Mouse (Mus musculus): ENCODE data around the gene Shroom3.

The Shroom3 gene

DNA sequence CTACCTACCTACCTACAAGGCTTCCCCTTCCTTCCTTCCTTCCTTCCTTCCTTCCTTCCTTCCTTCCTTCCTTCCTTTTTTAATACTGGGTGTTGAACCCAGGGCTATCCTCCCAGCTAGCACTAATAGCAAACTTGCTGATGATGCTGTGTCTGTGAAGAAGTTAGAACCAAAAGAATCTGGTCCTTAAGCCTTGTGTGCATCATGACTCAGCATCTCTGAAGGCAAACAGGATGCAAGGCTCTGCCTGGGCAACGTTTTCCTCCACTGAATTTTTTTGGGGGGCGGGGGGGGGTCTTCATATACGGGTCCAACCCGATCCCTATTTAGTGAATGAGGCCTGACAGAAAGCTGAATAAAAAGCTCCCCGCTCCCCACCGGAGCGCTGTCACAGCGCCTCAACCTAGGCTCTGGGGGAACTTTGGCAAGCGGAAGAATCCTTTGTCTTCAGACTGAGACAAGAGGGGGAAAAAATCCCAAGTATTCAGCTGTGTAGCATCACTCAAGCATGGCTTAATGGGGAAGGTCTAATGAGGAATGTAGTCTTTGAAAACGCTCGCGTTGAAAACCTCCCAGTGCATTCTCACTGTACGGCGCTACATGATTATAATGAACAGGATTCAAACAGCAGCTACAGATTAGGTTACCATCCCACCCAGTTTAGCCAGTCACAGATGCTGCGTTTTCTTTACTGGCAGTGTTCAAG is 15.0 kb downstream of the Shroom3 start:
- peak in 1 of 2 experiments; percentile 26 for DNase-seq (ENCODE audit: low spot score in 2 of 2)

DNA sequence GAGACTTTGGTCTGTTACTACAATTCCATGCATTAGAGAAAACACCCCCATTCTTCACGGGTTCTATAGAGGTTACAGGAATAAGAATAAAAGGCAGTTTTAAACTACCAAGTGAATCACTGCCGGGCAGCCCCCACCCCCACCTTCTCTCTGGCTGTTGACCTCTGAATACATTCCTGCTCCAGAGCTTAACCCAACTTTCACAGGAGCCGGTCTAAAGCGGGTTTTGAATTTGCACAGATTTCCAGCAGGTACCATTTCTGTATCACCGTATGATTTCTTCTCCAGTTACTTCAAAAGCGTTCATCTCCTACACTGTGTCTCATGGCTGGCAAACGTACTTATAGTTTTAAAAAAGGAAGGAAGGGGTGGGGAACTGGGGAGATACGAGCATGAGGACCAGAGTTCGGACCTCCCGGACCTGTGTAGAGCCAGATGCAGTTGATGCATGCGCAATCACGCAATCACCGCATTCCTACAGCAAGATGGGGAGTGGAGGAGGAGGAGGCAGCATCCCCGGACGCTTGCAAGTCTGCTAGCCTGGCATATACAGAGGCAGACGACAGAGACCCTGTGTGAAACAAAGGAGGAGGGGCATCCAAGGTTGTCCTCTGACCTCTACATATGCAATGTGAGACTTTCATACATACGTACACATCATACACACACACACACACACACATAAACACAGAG is 15.7 kb downstream of the Shroom3 start:
- peak in 1 of 2 experiments; percentile 31 for DNase-seq (ENCODE audit: low spot score in 2 of 2)

DNA sequence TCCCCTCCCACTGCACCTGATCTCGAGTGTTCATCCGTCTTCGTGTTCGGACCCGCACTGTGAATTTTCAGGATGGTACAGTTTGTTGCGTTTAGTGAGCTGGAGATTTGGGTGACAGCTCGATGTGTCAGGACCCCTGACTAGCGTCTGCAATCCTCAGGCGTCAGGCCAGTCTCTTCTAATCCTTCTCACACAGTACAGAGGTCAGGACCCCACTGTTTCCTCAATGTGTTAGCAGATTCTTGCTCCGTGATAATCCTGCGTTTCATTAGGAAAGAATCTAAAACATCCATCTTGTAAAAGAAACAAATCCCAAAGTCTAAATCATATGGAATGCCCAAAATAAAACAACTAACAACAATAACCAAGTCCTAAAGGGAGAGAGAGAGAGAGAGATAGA is 18.5 kb downstream of the Shroom3 start:
- DNase-seq (ENCODE audit: low spot score in 2 of 2), result no peak

DNA sequence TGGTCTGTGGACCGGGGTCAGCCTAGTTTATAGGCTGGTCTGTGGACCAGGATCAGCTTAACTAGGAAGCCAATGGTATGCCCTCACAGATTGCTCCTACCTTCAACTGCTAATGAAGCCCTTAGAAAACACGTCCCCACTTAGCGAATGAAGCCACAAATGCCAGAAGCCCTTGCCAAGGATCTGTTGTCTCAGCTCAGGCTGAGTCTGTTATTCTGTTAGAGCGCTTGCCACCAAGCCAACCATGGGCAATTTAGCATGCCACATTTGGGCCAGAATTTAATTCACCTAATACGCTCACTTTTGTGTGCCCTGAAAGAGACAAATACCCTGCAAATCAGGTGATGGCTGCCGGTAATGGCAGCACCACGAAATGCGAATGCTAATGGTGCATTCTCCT is 20.4 kb downstream of the Shroom3 start:
- no peak for DNase-seq (ENCODE audit: low spot score in 2 of 2)

DNA sequence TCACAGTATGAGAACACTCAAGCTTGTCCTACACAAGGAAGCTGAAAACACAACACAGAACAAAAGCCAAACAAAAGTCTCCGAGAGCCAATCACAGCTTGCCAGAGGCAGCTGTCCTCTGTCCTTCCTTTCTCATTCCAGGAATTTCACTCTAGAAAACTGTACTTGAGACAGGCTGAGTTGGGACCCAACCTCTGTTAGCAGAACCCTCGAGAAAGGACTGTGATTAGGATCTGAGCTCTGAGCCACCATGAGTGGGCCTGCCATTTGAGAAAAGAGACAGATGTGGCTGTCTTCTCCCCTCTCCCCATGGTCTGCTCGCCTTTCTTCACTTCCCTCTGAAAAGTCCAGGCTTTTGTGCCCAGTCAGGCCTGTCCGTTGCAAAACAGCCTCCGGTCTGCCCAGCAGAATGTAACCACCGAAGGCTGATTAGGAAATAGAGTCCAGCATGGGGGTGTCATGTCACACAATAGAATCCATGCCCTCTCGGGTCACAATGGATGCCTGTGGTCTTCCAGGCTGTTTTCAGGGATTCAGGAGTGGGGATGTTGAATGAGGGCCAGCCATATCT is 24.8 kb downstream of the Shroom3 start:
- no peak for DNase-seq (ENCODE audit: low spot score in 2 of 2)

DNA sequence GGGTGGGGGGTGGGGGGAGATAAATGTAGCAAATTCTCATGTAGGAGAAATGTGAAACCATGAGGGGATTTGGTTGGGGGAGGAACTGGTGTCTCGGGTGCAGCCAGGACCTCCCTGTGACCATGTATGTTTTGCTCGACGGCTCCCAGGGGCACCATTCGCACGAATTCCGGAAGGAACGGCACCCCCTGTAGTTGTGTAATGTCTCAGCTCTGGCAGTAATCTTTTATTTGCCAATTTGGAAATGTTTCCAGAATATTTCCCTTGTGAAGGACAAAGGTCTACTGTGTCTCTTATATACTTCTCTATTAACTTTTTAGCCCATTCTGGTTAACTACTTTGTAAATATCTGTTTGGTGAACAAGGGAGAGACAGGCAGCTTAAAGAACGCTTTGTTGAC is 27.5 kb downstream of the Shroom3 start:
- no peak for DNase-seq (ENCODE audit: low spot score in 2 of 2)

DNA sequence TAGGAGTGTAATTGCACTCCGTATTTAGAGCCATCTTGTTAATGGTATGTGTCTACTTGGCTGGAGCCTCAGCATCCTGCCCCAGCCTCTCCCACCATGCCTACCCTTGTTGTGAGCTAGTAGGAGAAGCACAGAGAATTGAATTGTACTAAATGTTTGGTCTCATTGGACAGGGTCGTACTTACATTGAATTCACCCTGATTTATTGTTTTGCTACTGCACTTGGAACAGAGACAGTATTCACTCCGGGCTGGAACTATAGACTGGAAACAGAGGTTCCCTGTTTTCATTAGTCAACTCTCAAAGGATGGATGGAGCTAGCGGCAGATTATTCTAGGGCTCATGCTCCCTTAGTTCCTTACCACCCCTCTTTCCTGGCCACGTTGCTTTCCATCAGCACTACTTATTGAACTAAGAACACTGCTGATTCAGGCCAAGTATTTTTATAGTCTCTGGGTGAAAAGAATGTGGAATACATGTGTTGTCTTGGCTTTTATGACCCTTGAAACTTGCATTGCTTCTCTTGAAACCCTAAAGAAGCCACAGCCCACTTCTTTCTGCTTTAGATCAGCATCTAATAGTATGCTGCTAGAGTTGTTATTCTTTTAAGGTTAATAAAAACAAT is 28.5 kb downstream of the Shroom3 start:
- no peak for DNase-seq (ENCODE audit: low spot score in 2 of 2)

DNA sequence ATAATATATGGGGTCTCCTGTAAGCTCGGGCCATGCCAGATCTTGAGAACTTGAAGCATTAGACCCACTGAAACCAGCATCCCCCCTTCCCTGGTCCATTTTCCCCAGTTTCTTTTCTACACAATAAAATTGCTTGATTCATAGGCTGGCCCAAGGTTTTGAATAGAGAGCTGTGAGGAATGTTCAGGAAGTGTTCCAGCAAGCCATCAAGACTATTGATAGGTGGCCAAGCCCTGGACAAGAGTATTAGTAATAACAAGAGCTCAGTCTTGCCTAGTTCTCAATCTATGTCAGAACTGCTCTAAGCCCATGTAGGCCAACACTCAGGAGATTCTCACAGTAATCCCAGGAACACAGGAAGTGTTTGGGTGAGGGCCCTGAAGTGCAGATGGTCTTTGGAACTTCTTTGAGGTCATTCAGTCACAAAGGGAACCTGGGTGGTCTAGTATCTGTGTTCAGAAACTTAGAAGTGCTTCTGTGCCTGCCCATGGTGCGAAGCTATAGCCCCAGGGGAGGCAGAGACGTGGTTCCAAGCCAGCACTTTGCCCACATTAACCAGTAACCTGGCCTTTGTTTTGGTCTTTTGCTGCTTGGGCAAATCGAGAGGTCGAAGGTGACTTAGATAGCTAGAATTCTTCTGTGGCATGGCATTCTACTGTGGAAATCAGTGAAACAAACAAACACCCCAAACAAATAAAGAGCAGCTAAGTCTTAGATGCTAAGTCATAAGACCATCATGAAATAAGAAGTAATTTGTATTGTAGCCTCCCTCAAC is 29.6 kb downstream of the Shroom3 start:
- no peak for DNase-seq (ENCODE audit: low spot score in 2 of 2)

DNA sequence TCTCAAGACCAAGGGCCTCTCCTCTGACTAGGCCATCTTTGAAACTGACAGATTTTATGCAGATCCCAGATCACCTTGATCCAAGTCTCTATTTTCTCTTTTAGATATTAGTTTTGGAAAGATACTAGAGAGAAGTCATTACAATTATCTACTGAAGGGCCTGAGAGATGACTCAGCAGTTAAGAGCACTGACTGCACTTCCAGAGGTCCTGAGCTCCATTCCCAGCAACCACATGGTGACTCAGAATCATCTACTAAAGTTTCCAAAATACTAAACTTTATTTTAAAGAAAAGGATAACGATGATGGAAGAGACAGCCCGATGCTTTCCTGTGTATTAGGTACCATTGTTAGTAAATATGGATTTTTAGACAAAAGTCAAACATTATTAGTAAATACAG is 31.7 kb downstream of the Shroom3 start:
- no peak for DNase-seq (ENCODE audit: low spot score in 2 of 2)

DNA sequence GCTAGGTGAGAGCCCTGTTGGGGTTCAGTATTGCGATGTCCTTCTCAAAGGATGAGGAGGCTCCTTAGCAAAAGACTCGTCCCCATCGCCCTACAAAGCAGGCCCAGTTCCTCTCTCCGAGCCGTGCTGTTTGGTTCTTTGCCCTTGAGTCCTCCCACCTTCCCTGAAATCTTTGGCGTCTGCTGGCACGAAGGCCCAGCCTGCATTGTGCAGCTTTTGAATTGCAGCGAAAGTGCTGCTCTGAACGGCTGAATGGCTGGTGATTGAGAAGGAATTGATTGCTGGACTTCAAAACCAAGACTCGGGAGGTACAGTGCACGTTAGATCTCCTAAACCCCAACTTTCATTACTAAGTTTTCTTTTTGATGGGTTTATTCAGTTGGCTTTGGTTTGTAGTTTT is 32.1 kb downstream of the Shroom3 start:
- DNase-seq (ENCODE audit: low spot score in 2 of 2), result no peak

DNA sequence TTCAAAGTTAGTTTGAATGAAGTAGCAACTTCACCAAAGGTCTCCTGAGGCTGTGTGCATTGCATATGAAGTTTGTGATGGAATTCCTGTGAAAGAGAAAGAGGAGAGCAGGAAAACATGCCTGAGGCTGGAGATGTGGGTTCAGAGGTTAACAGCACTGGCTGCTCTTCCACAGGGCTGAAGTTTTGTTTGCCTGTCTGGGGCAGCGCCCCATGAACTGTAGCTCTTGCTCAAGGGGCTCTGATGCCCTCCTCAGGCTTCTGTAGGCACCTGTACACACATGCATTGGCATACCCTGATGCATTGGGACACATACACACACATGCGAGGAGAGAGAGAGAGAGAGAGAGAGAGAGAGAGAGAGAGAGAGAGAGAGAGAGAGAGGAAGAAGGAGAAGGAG is 32.7 kb downstream of the Shroom3 start:
- no peak for DNase-seq (ENCODE audit: low spot score in 2 of 2)

DNA sequence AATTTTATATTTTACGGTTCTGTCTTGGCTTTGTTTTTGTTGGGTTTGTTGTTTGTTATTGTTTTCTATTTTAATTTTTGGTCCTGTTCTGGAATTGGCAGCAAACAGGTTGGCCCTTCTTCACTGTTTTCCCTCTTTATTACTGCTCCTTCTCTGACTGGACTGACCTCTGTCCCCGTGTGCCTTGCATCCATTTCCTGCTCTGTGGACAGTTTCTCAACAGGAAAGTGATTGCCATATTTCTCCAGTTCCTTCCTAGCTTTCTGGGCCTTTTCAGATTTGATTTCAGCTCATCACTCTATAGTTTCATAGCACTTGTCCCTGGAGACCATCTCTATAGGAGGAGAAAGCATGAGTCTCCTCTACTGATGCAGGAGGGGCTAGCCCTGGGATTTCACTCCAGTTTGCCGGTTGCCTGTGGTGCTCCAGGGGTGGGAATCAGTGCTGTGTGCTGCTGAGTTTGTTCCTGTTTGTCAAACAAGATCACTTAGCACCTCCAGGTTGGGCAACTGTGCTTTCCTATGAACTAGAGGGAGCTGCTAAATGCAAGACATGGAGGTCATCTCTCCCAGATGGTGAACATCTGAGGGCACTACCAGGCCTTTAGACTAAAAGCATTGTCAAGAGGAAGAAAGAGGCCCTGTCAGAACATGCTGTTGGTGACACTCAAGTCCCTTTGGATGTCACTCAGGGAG is 34.6 kb downstream of the Shroom3 start:
- DNase-seq (ENCODE audit: low spot score in 2 of 2), result no peak

DNA sequence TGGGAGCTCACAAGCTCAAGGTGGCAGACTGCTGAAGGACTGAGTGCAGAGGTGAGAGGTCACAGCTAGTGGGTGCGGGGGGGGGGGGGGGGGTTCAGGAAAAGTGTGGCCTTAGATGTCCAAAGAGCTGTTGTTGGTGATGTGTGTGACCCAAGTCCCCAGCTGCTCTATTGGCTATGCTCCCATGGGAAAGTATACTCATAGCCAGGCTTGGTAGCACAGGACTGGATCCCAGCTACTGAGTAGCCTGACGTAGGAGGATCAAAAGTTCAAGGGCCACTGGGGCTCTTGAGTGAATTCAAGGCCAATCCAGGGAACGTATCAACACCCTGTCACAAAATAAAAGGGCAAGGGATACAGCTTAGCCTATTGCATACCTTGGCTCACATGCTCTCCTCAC is 35.6 kb downstream of the Shroom3 start:
- no peak for DNase-seq (ENCODE audit: low spot score in 2 of 2)

DNA sequence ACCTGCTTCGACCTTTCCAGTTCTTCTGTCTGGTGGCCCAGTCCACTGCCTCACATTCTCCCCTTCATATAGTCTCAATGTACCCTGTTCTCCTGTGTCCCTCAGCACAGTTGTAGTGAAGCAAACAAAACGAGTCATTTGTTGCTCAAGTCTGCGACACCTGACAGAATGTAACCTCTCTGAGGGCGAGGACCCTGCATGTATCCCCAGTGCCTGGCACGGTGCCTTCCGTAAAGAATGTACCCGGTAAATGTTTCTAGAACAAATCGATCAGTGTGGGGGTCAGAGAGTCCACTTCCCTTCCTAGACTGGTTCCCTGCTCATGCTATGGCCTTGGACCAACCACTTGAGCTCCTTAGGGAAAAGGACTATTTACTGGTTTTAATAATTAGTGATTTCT is 38.4 kb downstream of the Shroom3 start:
- no peak for DNase-seq (ENCODE audit: low spot score in 2 of 2)

DNA sequence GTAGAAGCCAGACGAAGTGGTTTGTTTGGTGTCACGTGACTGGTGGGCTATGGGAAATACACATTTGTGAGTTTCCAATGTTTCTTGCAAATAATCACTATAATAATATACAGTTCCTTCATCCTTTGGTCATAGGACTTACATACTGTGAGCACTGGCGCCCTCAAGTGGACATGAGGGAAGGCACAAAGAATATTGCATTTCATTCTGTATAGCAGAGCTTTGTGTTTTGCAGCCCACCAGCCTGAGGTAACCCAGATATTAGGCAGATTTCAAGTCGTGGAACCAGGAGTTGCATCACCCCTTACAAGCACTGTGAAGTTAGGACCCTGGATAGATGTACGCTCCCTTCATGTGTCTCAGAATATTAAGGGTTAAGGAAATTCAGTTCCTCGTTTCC is 42.7 kb downstream of the Shroom3 start:
- DNase-seq (ENCODE audit: low spot score in 2 of 2), result peak; percentile 68 to 80

DNA sequence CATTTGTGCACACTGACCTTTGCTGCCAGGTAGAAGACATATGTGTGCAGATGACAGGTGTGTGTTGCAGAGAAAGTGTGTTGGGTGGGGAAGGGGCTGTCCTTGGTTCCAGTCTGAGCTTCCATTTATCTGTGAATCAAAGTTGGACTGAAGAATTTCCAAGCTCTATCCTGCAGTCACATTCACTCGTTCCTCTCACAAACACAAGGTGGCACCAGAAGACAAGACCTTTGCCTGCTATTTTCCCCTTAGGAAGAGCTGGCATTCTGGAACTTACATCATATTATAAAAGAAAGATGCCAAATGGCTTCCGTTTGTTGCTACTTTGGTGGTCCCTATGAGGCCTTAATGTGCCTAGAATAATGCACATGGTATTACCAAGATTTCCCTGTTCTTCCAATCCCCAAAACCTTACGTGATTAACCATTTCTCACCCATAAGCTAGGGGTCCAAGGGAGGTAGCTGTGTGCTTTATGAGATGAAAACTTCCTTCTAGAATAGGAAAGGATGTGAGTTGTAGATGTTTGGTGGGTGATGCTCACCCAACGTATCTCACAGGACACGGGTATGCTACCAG is 45.1 kb downstream of the Shroom3 start:
- DNase-seq (ENCODE audit: low spot score in 2 of 2), result peak; percentile 64 to 67

DNA sequence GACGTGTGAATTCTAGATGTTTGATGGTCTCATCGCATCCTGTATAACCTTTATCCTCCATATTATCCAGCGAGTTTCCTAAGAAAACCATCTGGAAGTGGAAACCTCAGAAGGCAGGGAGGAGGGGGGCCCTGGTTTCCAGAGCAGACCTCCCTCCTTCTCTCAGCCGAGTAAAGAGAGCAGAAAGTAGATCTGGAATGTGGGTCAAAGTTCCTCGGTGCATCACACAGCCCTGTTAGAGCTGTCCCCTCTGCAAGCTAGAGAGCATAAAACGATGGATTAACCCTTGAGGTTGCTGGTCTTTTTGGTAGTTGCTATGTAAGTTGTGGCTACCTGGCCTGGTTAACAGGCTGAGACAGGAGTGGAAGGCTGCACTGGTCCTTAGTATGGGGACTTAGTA is 46.0 kb downstream of the Shroom3 start:
- no peak for DNase-seq (ENCODE audit: low spot score in 2 of 2)

DNA sequence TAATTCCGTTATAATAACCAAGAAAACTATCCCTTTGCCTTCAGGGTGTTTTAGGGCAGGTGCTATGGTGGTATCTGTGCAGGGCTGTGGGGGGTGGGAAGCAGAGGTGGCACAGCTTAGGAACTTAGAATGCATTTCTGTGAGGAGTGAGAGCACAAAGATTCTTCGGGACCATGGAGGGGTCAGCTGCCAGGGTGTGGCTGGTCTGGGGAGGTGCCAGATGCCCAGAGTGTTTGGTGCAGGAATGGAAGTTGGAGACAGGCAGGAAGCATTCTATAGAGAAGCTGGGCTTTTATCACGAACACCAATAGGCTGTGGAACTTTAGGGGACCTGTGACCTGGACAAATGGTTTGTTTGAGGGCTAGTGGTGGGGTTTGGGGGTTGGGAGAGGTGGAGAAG is 58.6 kb downstream of the Shroom3 start:
- DNase-seq (ENCODE audit: low spot score in 2 of 2), result no peak

DNA sequence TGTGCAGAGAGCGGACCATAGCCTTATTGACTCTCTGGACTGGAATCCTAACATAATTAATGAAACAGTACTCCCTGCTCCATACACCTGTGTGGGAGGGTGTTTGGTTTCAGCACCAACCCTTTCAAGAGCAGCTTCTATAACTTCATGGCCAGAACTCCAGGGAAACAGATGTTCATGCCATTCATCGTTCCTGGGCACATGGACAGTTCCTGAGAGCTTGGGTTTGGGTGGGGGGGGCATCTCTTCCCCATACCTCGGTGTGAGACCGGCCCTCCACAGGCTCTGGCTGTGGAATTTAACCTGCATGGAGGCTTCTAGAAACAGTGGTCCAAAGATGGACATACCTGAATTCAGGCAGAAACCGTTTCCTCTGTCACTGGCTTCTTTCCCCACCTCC is 59.5 kb downstream of the Shroom3 start:
- DNase-seq (ENCODE audit: low spot score in 2 of 2), result no peak

DNA sequence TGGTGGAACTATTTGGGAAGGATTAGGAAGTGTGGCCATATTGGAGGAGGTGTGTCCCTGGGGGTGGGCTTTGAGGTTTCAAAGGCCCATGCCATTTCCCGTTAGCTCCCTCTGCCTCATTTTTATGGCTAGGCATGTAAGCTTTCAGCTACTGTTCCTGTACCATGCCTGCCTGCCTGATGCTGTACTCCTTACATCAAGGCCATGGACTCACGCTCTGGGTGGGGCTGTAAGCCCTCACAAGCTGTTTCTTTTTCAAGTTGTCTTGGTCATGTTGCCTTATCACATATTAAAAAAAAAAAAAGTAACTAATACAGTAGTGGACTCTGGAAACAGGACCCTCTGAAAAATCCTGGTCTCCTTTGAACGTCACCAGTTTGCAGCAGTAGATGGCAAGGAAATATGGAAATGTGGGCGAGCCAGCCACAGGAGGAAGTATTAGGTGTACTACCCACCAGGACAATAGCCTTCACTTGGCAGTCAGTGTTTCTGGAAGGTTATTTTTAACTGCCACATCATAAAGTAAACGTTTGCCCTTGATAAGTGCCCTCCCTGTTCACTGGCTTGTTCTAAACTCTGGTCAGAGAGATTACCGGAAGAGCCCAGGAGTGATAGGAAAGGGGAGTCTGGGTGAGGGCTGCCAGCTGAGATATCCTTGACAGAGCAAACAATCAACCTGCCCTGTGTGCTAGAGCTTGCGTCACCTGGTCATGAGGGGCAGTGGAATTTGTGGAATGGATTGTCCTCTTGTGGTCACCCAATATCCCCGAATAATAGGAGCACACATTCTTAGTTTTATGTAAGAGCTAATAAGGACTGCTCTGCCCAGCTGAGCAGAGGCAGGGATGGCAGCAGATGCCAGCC is 62.4 kb downstream of the Shroom3 start:
- DNase-seq (ENCODE audit: low spot score in 2 of 2), result no peak

Measured in right cerebral cortex, postnatal 10 days (tissue).